Mouse (Mus musculus) layer of hippocampus, adult 8-10 months (tissue): ENCODE measurements at regions not wholly inside any gene's neighbourhood (a gene's known extent, or its start where the extent isn't known, plus 50 kb on each side); places are given as distances from the start of the nearest gene placed in this dataset.

Experiments used
- DNase-seq, 2 experiments: peaks; one replicate each; pipeline ENCODE4 v3.0.0; 2022; ENCODE audit warnings: low spot score in 2 of 2

DNA sequence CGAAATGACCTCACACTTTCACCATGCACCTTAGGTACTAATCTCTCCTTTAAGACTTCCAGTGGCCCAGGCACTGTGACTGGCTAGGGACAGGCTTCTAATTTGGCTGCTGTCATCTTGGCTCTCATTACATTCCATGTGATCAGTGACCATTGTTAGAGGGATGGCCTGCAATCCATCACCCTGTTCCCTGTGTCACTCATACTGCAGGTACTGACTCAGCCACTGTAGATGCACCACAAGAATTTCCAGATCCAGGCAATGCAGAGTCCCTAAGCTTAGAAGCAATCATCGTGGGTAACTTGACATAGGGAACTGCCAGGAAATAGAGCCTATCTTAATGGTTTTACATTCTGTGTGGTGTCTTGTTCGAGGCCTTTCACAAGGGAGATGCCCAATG, 92.1 kb upstream of the Krr1 start:
- no peak for DNase-seq

- DNase-seq, result no peak
Observed at GRCm38 (mm10) chr10:111881339-111882211, 90.9 kb upstream of the Krr1 start.

GRCm38 (mm10) chr10:111882521-111882920, 89.9 kb upstream of the Krr1 start:
- no peak for DNase-seq

GRCm38 (mm10) chr10:111884701-111885100, 87.8 kb upstream of the Krr1 start:
- DNase-seq, result peak in 1 of 2 experiments; percentile 26

GRCm38 (mm10) chr10:111889111-111889510, 83.4 kb upstream of the Krr1 start:
- no peak for DNase-seq

- no peak for DNase-seq
Observed at GRCm38 (mm10) chr10:111893489-111893888, 79.0 kb upstream of the Krr1 start.

DNA sequence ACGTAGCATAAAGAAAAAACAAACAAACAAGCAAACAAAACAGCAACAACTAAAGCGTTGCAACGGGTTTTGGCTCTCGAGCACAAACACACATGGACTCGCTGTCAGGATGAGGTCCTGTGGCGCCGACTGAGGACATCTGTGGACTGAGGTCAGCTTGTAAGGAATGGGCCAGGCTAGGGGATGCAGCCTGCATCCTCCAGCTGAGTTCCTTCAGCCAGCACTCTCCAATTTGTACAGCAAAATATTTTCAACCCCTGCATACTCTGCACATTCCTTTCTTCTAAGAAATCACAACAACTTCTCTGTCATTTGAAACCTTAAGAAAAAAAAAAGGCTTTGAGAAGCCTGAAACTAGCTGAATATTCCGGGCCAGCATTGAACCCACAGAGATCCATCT, 78.5 kb upstream of the Krr1 start:
- no peak for DNase-seq

- DNase-seq, result no peak
Observed at GRCm38 (mm10) chr10:111897361-111897760, 75.1 kb upstream of the Krr1 start.

GRCm38 (mm10) chr10:111900723-111901716, 71.4 kb upstream of the Krr1 start:
- no peak for DNase-seq

- DNase-seq, result no peak
Observed at GRCm38 (mm10) chr10:111903956-111904355, 68.5 kb upstream of the Krr1 start.

- no peak for DNase-seq
Observed at GRCm38 (mm10) chr10:111907836-111908235, 64.6 kb upstream of the Krr1 start.

DNA sequence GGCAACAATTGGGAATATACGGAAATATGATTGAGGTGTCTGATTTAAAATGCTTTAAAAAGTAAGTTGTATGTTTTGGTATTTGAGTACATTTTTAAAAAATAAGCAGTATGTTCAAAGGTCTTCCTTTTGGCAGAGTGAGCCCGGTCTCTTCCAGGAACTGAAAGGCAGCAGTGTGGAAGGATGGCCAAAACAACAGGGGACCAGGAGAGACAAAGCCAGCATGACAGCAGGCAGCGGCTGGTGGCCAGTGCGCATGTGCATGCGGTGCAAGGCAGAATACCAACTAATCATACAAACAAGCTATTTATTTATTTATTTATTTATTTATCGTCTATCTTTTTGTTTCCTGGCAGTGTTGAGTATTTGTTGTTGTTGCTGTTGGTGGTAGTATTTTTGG, 59.9 kb upstream of the Krr1 start:
- DNase-seq, result no peak

- no peak for DNase-seq
Observed at GRCm38 (mm10) chr10:111913066-111913785, 59.2 kb upstream of the Krr1 start.

GRCm38 (mm10) chr10:111914231-111914630, 58.2 kb upstream of the Krr1 start:
- no peak for DNase-seq

DNA sequence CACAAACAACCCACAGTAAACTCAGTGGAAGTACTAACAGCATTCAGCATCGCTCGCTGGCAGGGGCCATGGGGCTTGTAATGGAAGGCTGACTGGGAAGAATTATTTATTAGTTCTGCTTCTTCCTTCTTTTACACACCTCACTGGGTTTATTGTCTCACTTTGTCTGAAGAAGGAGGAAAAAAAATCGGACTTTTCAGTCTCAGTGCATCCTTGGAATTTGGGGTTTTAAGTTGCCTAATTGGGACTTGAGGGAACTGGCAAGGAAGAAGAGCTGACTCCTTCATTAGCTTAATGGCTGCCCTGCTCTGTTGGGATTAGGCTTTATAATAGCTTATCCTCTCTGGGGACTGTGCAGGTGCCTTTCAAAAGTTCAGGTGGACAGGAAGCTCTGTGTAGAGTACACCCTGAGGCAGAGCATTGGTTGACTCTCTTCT, 54.4 kb upstream of the Krr1 start:
- DNase-seq, result no peak

- DNase-seq, result no peak
Observed at GRCm38 (mm10) chr10:111919475-111919874, 53.0 kb upstream of the Krr1 start.

DNA sequence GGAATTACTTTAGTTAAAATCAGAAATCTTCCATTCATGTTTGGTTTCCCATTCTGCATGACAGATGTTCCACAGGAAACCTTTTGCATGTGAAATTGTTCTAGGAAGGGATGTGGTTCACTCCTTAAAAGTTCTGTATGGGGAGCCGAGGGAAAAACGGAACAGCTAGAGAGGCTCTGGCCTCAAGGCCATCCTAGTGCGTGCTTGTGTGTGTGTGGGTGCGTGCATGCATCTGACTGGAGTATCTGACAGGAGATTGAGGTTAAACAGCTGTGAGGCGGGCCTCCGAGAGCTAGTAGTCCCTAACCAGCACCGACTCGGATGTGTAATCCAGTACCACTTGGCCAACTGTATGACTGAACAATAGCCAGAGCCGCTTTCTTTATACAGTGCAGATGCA, 51.0 kb upstream of the Krr1 start:
- no peak for DNase-seq
